Mouse (Mus musculus) forebrain, embryonic 12.5 days (tissue): ENCODE results near the gene Chka. TPM values are rescaled to one million over a fixed set of nuclear protein-coding genes. Genes with fewer than 3 reads are reported as not detected.

Experiments used
- ATAC-seq: fragments of 200-750 bp; cut with Nextera tagmentation; 2 replicates; pipeline ENCODE4 v1.8.0; 2017; ENCODE audit warnings: moderate TSS enrichment; ENCODE audit not compliant: low FRiP score
- H3K27ac ChIP-seq: fragments of 300-500 bp; sonication (generic); 2 replicates; pipeline ENCODE4 v1.5.1; 2016; ENCODE audit warnings: mild to moderate bottlenecking
- H3K27me3 ChIP-seq: fragments of 300-500 bp; sonication (generic); 2 replicates; pipeline ENCODE4 v1.6.1; 2016; ENCODE audit warnings: mild to moderate bottlenecking
- H3K36me3 ChIP-seq: fragments of 300-500 bp; sonication (generic); replicated peaks from 2 replicates; pipeline ENCODE4 v1.6.1; 2016; ENCODE audit warnings: mild to moderate bottlenecking
- H3K4me1 ChIP-seq: fragments of 300-500 bp; sonication (generic); 2 replicates; pipeline ENCODE4 v1.6.1; 2016
- H3K4me2 ChIP-seq: fragments of 300-500 bp; sonication (generic); 2 replicates; pipeline ENCODE4 v1.6.1; 2016; ENCODE audit warnings: mild to moderate bottlenecking, moderate library complexity
- H3K4me3 ChIP-seq: fragments of 300-500 bp; sonication (generic); replicated peaks from 2 replicates; pipeline ENCODE4 v1.5.1; 2016; ENCODE audit warnings: mild to moderate bottlenecking
- H3K9ac ChIP-seq: fragments of 300-500 bp; sonication (generic); 2 replicates; pipeline ENCODE4 v1.6.1; 2016; ENCODE audit warnings: mild to moderate bottlenecking
- H3K9me3 ChIP-seq: fragments of 300-500 bp; sonication (generic); 2 replicates; pipeline ENCODE4 v1.6.1; 2016
- WGBS: fragments of 180-500 bp; shearing (Covaris S2); methylation state at CpG from one replicate; pipeline ENCODE4 v1.1.7; 2016; 5-methylcytosine and 5-hydroxymethylcytosine counted together
- polyA plus RNA-seq: library from polyadenylated mRNA; unstranded; fragments of >200 nt; fragmentation: Nextera tagmentation; extraction: Ambion mirVana; gene quantifications from 2 replicates; pipeline ENCODE4 v1.2.1, GENCODE M21; 2016

The Chka gene
- polyA plus RNA-seq, 1 experiment from 2014 or later = 69.6 TPM

DNA sequence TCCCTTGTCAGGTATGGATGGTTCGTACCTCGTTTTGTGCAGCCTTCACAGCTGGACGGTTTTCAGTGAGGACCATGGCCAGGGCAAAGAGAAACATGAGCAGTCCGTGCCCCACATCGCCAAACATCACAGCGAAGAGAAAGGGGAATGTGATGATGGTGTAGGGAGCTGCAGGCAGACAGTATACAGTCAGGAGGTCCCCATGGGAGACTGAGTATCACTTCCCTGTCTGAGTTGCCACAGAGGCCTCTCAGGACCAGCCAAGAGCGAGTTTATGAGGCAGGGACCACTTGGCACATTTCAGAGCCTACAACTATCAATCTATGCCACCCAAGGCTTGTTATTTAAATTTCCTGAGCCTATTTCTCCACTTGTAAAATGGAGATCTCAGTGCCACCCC is 47.4 kb downstream of the Chka start:
- H3K36me3 ChIP-seq = peaks cover 34% of the 10 kb centered on the region
- no peak overlapping the region for H3K4me3 ChIP-seq
- H3K4me2 ChIP-seq = no peak overlapping the region
- no peaks in the 10 kb centered on the region for H3K9me3 ChIP-seq
- ATAC-seq = no peak
- H3K9ac ChIP-seq = no peak overlapping the region
- peaks cover 20% of the 10 kb centered on the region for H3K4me1 ChIP-seq
- 80% methylated on average over 7 of the region's 7 CpGs for WGBS
- H3K27me3 ChIP-seq = no peaks in the 10 kb centered on the region
- H3K27ac ChIP-seq = no peak overlapping the region

DNA sequence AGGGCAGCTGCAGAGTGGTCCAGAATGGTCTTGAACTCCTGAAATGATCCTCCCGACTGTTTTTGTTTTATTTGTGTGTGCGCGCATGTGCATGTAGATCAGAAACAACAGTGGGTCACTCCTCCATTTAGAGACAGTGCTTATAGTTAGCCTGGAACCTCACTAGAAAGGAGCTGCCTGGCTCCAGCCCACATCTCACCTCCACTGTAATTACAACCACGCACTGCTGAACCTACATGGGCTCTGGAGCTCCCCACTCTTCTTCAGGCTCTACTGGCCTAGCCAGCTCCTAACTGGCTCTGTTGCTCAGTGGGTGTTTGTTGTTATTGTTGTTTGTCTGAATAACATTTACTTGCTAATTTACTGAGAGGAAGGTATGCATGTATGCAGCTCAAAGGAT is 48.0 kb downstream of the Chka start:
- H3K27ac ChIP-seq = no peak overlapping the region
- H3K9me3 ChIP-seq = no peaks in the 10 kb centered on the region
- no peaks in the 10 kb centered on the region for H3K27me3 ChIP-seq
- peaks cover 20% of the 10 kb centered on the region for H3K4me1 ChIP-seq
- H3K36me3 ChIP-seq = peaks cover 27% of the 10 kb centered on the region
- no peak overlapping the region for H3K4me3 ChIP-seq
- ATAC-seq = no peak
- H3K4me2 ChIP-seq = no peak overlapping the region
- H3K9ac ChIP-seq = no peak overlapping the region
- 92% methylated on average over 4 of the region's 4 CpGs for WGBS

DNA sequence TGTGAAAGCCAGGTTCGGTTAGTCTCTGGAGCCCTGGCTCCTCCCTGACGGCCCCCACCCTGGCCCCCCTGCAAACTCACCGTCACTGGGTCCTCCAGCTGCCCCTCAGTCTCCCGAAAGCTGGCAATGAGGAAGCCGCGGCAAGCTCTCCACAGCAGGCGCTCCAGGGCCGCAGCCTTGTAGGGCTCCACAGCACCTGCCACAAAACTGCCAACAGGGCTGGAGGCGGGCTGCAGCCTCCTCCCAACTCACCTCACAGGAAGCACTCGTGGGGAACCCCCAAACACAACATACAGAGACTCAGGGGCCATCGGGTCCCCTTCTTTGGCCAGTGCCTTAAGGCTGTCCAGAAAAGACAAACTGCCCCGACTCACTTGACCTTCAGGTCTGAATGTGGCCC is 51.4 kb downstream of the Chka start:
- H3K27me3 ChIP-seq = peaks cover 9% of the 10 kb centered on the region; the same call in 1 of the 2 replicates
- no peaks in the 10 kb centered on the region for H3K9me3 ChIP-seq
- no peak overlapping the region for H3K4me3 ChIP-seq
- 0 out of 2 replicates have a peak, but pooled peaks cover 4% of the 10 kb centered on the region for H3K36me3 ChIP-seq
- no peak overlapping the region for H3K27ac ChIP-seq
- 77% methylated on average over 12 of the region's 12 CpGs for WGBS
- no peak for ATAC-seq
- peaks cover 32% of the 10 kb centered on the region for H3K4me1 ChIP-seq
- H3K9ac ChIP-seq = no peak overlapping the region
- no peak overlapping the region for H3K4me2 ChIP-seq

DNA sequence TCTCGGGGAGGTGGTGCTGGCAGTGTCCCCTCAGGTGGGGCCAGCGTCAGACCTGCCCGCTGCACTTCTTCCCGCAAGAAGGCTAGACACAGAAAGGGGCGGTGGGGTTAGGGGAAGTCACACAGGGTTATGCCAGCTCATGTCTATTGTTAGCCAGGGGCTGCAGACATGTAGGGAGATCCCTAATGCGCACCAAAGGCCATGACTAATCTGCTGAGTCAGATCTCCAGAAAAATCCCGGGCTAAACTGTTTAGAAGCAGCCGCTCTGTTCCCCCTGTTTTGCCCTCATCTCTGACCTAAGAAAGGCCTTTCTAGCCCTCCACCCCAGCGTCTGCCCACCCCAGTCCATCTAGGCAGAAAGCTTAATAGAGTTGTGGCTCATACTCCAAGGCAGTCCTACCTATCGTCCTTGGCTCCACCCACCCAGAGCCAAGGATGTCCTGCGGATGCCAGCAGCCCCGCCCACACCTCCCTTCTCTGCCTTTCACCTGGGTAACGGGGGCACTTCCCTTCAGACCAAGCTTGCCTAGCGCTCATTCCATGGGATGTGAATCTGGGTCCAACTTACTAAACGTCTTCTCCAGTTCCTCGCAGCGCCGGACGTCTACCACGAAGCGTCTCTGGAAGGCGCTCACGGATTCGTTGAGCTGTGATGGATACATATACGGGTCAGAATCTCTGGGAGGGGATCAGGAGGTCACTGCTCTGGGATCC is 52.2 kb downstream of the Chka start:
- Histone ChIP-seq H3K27ac (no peak overlapping the region), H3K4me3 (no peak overlapping the region), H3K4me2 (no peak overlapping the region), H3K27me3 (peaks cover 9% of the 10 kb centered on the region; the same call in 1 of the 2 replicates), H3K9ac (no peak overlapping the region), H3K36me3 (peaks cover 12% of the 10 kb centered on the region), H3K4me1 (peaks cover 32% of the 10 kb centered on the region), H3K9me3 (no peaks in the 10 kb centered on the region)
- no peak for ATAC-seq
- 56% methylated on average over 25 of the region's 25 CpGs for WGBS

DNA sequence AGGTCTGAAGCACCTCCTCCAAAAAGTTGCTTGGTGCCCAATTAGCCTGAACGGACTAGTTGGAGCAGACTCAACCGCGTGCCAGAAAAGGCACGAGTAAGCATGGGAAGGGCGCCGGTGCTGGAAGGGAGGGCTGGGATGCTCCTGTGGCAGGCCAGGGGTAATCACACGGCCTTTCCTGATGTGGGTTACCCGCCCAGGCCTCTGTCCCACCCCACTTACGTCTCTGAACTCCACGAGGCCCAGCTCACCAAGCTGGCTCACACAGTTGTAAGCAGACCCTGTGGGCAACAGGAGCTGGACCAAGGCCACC is 52.7 kb downstream of the Chka start:
- H3K9ac ChIP-seq = no peak overlapping the region
- H3K27me3 ChIP-seq = peaks cover 9% of the 10 kb centered on the region; the same call in 1 of the 2 replicates
- H3K4me3 ChIP-seq = no peak overlapping the region
- peaks cover 17% of the 10 kb centered on the region for H3K36me3 ChIP-seq
- WGBS = 65% methylated on average over 10 of the region's 10 CpGs
- peaks cover 32% of the 10 kb centered on the region for H3K4me1 ChIP-seq
- H3K4me2 ChIP-seq = no peak overlapping the region
- ATAC-seq = no peak
- H3K9me3 ChIP-seq = no peaks in the 10 kb centered on the region
- H3K27ac ChIP-seq = no peak overlapping the region

DNA sequence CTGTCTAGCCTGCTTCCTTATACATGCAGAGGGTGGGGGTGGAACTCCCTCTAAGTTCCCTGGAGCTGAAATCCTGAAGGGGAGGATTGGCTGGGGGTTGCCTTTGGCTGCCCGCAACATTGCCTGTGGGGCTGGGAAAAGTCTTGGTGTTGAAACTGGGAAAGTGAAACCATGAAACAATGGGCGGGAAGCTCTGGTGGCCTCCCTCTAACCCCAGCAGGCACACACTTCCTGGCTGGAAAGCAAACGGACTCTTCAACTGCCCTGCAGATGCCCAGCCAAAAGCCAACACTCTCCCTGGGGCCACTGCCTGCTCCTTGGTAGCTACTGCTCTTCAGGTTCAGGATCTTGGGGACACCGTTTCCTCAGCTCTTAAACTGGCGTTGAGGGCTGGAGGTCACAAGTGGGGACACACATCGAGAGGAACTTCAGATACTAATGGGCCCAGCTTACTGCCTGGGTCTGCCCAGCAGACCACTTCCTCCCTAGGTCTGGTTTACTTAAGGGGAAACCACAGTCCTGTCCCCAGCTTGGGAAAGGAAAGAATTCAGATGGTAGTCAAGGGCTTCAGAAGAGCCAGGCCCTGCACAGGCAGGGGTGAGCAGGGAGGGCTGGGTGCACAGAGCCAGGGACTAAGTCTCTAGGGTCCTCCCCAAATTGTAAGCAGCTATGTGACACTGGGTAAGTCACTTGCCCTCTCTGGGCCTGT is 53.8 kb downstream of the Chka start:
- Histone ChIP-seq H3K4me2 (0 out of 2 replicates have a peak overlapping the region, but pooled peaks have one; percentile 4), H3K9ac (no peak overlapping the region), H3K4me3 (no peak overlapping the region), H3K4me1 (peaks cover 32% of the 10 kb centered on the region), H3K27ac (0 out of 2 replicates have a peak overlapping the region, but pooled peaks have one; percentile 31), H3K36me3 (peaks cover 28% of the 10 kb centered on the region), H3K9me3 (no peaks in the 10 kb centered on the region), H3K27me3 (peaks cover 9% of the 10 kb centered on the region; the same call in 1 of the 2 replicates)
- no peak for ATAC-seq
- 54% methylated on average over 6 of the region's 6 CpGs for WGBS

DNA sequence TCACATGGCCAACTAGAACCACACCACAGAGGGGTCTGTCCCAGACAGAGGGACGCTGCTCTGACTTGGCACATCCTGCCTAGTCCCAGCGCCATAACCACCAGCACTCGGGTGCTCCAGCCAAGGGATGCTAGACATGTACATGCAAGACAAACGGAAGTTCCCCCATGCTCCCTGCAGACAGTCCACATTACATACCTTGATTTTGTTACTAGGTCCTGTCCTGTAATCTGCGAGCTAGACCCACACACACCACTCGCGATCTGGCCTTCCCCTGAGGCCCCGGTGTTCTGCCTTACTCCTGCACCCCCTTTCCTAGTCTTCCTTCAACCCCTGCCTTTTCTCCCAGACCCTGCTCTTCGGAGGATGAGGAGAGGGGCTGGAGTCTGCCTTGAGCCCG is 54.8 kb downstream of the Chka start:
- peaks cover 36% of the 10 kb centered on the region for H3K4me1 ChIP-seq
- peaks cover 34% of the 10 kb centered on the region for H3K36me3 ChIP-seq
- H3K27me3 ChIP-seq = peaks cover 9% of the 10 kb centered on the region; the same call in 1 of the 2 replicates
- H3K4me3 ChIP-seq = peak overlapping the region; percentile 43
- no peak overlapping the region for H3K27ac ChIP-seq
- H3K9ac ChIP-seq = peak overlapping the region; percentile 58
- WGBS = 42% methylated on average over 10 of the region's 10 CpGs
- H3K9me3 ChIP-seq = no peaks in the 10 kb centered on the region
- ATAC-seq = no peak
- peak overlapping the region; percentile 61 for H3K4me2 ChIP-seq

DNA sequence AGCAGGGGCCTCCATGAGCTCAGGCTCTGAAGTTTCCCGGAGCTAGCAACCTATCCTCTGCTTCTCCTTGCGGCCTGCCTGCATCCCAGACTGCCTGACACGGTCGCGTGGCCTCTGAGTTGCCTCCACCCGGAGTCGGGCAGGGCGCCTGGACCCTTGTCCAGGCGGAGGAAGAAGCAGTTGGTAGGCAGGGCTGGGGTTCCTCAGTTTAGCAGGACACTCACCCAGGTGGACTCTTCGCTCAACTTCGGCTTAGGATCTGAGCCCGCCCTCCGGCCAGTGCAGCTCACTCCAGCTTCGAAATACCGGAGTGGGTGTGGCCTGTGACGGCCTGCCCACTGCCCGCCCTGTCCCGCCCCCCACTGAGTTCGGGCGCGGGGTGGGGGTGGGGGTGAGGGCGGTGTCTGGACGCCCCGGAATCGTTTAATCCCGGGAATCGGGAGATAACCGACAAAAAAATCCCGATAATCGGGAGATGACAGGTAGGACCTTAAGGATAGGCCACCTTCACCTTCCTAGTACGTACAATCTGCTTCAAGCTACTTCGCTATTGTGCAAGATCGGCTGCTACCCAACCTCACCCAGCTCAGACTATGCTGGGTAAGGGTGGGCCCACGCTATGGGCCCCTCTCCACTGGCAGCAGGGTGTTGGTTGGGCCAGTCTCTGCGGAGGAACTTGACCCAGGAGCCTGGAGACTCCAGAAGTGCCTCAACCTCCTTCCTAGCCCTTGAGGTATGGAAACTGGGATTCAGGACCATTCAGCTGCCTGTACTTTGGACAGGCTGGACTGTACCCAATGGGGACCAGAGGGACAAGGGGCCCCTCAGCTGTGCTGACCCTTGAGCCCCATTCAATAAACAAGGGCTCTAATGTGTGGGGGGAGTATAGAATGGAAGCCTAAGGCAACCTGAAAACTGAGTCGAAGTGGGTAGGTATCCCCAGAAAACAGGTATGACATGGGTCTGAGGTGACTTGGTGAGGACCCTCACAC is 55.5 kb downstream of the Chka start, which contains the start of gene Tcirg1:
TSS of gene Tcirg1 (minus strand) at position 339 of the 992 bp plus-strand sequence.
- 5% methylated on average over 35 of the region's 36 CpGs for WGBS
- H3K9ac ChIP-seq = peak within 1 kb of the TSS; percentile 58
- no peak within 1 kb of the TSS for H3K27ac ChIP-seq
- peaks cover 43% of the 10 kb centered on the region for H3K4me1 ChIP-seq
- ATAC-seq = peak; percentile 72
- H3K4me2 ChIP-seq = peak within 1 kb of the TSS; percentile 61
- peaks cover 34% of the 10 kb centered on the region for H3K36me3 ChIP-seq
- no peaks in the 10 kb centered on the region for H3K9me3 ChIP-seq
- peak within 1 kb of the TSS; percentile 43 for H3K4me3 ChIP-seq
- H3K27me3 ChIP-seq = peaks cover 9% of the 10 kb centered on the region; the same call in 1 of the 2 replicates

DNA sequence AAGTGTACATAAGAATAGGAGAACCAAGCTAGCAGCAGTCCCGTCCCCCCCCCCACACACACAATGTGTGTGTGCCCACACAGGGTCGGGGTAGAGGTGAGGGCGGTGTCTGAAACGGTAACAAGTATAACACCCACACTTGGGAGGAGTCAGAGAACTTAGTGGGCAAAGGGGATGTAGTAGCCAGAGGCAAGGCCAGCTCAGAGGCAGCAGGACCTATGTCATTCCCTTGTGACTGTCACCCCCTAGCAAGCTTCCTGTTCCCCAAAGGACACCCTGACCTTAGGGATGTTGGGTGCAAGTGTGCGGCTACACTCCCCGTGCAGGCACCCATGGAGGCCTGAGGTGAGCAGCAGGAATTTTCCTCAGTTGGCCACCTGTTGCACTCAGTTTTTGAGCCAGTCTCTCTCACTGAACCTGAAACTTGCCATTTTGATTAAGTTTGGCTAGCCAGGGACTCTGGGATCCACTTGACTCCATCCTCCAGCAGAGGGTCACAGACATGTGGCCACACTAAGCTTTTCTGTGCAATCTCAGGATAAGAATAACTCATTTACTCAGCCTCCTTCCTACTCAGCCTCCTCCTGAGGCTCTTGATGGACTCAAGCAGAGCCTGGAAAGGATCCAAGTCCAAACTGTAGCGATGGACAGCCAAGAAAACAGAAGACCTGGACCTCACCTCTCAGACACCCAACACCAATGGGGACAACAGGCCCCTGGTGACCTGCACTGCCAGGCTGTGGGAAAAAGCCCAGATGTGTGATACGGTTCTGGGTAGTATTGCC is 56.5 kb downstream of the Chka start:
- Histone ChIP-seq H3K9ac (no peak overlapping the region), H3K4me1 (peaks cover 45% of the 10 kb centered on the region), H3K4me3 (no peak overlapping the region), H3K4me2 (no peak overlapping the region), H3K36me3 (peaks cover 34% of the 10 kb centered on the region), H3K9me3 (no peaks in the 10 kb centered on the region), H3K27ac (no peak overlapping the region), H3K27me3 (peaks cover 9% of the 10 kb centered on the region; the same call in 1 of the 2 replicates)
- no peak for ATAC-seq
- 80% methylated on average over 8 of the region's 8 CpGs for WGBS

DNA sequence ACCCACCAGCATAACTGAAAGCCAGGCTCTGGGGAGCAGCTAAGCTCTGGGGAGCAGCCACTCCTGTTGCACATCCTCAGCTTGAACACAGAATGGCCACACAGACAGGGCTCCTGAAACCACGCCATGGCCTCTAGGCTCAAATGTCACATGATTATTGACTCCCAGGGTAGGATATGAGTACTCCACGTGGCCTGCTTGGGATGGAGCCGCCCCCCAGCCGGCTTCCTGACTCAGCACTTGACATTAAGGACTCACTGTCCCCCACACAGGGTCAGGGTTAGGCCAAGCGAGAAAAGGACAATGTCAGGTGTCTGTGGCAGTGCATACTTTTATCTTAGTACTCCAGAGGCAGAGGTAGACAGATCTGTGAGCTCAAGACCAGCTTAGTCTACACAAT is 58.6 kb downstream of the Chka start:
- no peak overlapping the region for H3K9ac ChIP-seq
- WGBS = 87% methylated on average over 5 of the region's 5 CpGs
- ATAC-seq = no peak
- peaks cover 48% of the 10 kb centered on the region for H3K4me1 ChIP-seq
- no peak overlapping the region for H3K4me2 ChIP-seq
- H3K27me3 ChIP-seq = peaks cover 9% of the 10 kb centered on the region; the same call in 1 of the 2 replicates
- no peak overlapping the region for H3K27ac ChIP-seq
- no peak overlapping the region for H3K4me3 ChIP-seq
- peaks cover 34% of the 10 kb centered on the region for H3K36me3 ChIP-seq
- H3K9me3 ChIP-seq = no peaks in the 10 kb centered on the region
